Mouse (Mus musculus): Measurements from ENCODE around the gene Ccl24.

The Ccl24 gene

DNA sequence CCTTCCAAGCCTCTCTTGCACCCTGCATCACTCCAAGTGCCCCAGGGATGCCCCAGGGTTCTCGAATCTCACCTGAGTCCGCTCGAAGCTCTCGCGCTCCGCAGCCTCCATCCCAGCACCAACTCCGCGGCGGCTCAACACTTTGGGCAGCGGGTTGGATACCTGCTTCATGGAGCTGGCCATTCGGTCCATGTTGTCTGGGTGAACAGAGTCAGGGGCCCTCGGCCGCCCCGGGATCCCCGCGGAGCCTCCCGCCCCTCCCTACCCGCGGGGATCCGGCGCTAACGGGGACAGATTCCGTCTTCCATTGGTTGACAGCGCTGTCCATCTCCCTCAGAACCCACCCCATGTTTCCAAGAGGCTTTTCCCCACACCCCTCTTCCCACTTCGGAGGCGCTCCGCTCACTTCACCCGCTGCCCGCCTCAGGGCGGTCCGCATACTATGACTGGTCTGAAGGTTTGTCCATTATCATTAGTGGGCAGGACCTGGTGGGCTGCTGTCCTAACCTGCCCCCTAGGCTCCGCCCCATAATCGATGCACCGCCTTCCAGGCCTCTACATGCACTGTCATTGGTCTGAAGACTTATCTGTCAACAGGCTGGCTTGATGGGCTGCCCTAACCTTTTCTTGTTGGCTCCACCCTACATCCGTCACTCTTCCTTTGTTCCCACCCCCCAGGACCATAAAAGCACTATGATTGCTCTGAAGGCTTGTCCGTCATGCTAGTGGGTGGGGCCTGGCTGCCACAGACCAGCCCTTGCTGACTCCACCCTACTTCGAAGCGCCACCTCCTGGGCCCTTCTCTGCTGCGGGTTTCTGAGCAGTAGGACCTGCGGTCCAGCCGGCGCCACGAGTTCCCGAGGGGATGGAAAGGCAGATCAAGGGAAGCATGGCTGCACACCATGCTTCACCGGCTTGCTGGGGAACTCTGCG is 27.7 kb downstream of the Ccl24 start, which contains the start of gene Hip1:
Hip1 (minus strand) TSS at position 256 of the 933 bp plus-strand sequence.
- DNase-seq, result peak; percentile 98

DNA sequence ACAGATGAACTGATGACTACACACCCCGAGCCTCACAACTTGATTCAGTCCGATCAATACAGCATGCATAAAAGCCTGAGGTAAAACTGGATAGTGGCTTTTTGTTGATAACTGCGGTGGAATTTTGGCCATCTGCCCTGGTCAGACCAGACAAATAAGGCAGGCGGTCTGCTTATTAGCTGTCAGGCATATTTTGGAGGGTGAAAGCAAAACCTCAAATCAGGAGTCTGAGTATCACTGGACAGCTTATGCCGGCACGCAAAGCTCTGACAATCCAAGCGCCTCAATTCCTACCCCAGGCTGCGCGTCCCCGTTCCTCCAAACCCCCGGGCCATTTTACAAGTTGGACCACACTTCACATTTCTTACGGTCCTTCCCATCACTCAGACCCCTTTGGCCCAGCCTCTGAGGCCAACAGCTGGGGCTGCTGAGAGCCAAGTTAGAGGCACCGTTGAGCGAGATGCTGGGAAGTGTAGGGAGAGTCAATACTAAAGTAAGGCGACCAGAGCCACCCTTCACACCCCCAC is 28.8 kb downstream of the Ccl24 start:
- peak; percentile 51 for DNase-seq

DNA sequence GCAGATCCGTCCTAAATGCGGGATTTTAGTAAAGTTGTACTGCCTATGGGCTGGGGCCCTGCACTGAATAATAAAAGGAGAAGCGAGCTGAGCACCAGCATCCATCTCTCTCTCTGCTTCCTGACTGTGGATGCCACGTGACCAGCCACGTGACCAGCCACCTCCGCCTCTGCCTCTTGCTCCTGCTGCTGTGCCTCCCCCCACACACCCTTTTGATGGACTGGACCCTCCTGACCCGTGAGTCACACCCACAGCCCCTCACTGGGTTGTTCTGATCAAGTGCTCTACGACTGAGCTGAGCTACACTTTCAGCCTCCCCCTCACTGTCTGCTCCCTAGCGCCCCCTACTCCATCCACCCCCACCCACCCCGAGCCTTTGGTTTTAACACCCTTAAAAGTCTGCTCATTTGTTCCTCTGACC is 35.0 kb downstream of the Ccl24 start:
- DNase-seq, result no peak

DNA sequence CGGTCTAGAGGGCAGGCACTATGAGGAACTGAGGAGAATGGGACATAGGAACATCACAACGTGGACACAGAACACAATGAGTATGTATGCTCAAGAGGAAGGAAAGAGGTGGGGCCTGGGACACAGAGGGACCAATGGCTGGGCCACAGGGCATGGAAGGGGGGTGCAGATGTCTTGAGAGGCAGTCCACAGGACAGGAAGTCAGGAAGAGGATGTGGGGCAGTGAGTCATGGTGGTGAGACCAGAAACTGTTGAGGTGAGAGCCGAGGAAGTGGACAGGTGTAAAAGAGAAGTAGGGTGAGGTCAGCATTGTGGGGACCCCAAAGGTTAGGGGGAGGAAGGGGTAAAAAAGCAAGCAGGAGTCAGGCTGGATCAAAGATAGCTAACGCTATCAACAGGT is 35.5 kb downstream of the Ccl24 start:
- DNase-seq, result no peak

DNA sequence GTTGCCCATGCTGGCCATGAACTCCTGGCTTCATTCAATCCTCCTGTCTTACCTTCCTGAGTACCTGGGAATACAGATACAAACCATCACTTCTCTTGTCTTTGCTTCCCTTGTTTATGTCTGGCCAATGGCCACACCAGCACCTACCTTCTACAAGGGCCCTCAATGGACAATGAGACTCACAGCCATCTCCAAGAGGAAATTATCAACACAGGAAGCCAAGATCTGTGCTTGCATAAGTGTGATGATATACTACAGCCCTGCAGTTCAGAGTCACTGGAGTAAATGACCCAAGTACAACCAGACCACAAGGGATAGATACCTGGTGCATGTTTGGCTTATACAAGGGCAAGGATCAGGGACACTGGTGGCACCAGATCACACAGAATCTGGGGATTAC is 37.0 kb downstream of the Ccl24 start:
- DNase-seq, result no peak

DNA sequence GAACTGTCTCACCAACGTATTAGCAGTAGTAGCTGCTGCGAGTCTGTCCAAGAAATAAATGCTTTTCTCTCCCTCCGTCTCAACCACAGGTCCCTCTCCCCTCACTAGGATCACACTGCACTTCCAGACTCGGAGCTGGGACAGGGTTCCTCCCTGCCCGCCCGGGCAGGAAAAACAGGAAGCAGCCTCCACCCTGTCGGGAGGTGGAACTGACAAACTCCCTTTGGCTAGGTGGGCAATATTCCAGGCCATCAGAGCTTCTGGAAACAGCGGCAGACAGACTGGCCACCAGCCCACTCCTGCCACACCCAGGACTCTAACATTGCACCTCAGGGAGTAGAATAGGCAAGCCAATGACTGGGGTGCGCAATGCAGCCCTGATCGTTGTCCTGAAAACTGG is 39.4 kb downstream of the Ccl24 start:
- peak; percentile 86 for DNase-seq

DNA sequence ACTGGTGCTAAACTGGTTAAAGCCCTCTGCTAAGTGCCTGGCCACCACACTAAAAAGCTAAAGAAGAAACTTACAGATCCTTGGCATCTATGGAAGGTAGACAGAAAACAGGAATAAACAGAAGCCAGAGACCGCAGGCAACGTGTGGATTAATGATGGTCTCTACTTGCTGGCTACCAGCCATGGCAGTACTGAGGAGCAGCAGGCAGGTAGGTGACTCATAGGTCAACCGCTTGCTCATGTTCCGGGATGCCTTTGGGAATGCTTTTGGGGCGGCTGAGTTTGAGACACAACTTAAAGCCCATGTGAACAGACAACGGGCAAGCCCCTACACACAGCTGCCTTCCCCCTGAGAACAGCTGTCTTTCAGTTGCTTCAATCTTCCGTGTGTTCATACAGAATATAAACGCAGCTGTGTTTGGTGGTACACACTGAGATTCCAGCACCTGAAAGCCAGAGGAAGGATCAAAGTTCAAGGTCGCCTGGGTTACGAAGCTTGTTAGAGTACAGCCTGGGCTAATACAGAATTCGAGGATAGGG is 41.5 kb downstream of the Ccl24 start:
- no peak for DNase-seq

DNA sequence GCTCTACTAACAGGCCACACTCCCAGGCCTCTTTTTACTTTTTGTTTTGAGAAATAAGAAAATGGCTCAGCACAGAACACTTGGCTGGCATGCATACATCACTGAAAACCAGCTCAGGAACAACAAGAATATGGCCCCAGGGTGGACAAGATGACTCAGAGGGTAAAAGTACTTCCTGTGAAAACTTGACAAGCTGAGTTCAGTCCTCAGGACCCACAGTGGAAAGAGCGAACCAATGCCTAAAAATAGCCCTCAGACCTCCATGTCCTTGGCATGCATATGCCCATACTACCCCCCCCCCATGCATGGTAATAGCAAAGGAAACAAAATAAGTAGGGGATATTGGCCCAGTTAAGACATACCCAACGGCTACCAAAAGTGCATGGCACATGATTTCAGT is 42.9 kb downstream of the Ccl24 start:
- no peak for DNase-seq

DNA sequence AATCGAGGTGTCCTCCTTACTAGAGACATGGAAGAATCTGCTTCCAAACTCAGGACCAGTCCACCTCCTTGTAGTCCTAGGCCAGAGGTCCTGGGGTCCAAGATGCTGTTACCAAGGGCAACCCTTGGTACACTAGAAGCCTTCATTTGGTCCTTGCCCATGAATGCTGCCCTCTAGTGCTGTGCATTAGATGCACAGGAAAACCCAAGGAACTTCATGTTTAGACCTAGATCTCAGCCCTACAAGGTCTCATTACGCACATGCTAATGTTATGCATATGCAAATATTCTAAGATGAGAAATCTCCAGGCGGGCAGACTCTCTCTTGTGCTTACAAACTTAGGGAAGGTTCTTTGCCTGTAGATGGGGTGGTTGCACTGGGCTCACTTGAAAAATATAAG is 43.5 kb downstream of the Ccl24 start:
- DNase-seq, result no peak

DNA sequence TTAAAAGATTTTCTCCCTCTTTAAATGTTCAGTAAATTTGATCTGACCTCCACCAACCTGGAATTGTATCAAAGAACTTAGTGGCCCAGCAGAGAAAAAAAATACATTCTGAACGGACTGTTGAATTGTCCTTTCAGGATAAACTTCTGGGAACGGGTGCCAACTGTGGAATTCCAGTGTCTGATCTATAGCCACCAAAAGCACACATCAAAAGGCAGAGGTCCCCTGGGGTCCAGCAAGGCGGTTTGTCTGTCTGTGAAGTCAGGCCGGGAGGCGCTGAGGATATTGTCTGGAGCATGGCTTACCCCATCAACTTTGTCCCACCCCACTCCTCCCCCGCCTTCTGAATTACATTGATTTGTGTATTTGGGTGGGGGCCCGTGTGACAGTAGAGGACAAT is 44.9 kb downstream of the Ccl24 start:
- no peak for DNase-seq

DNA sequence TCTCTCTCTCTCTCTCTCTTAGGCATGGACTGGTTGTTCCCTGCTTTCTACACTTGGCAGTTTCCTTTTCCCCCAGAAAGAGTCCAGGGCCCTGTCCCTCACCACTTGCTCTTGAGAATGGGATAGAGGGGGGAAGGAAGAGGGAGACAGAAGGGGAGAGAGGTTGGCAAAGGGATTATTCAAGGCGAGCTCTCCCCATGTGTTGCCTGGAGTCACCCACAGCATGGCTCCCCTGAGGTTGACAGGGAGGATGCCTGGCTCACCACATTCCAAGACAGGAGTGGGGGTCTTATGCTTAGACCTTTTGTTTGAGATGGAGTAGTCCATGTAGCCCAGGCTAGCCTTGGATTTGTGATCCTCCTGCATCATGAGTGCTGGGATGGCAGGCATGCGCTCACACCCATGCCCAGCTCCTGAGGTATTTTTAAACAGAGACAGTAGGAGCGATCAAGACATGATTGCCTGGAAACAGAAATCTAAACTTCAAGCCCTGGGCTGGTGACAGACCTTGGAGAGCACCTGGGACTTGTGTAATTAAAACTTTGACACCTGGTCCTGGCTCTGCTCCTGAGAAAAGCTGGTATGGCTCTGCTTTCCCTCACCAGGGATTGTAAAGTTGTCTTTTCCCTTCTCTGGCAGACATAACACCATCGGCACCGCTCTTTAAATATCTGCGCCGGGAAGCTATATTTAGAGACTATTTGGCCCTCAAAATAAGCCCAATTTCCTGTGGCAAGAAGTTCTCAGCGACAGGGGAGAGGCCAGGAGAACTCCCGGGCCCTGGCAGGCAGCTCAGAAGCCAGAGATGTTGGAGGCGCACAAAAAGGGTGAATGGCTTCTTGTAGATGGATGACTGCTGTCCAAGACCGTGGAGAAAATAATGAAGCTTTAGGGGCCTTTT is 47.9 kb downstream of the Ccl24 start:
- DNase-seq, result peak; percentile 45

DNA sequence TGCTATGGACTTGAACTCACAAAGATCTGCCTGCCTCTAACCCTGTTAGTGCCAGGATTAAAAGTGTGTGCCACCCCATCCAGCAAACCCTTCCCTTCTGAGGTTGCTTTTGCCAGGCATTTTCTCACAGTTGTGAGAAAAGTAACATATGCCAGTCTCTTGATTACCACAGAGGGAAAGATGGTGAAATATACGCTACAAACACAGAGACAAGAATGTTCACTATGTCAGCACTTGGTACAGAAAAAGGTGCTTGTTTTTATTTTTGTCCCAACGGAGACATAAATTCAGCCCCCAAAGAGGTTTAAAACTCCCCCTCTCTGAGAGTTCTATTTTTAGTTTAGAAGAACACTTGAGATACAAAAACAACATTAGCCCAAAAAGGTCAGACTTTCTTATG is 48.8 kb downstream of the Ccl24 start:
- no peak for DNase-seq

DNA sequence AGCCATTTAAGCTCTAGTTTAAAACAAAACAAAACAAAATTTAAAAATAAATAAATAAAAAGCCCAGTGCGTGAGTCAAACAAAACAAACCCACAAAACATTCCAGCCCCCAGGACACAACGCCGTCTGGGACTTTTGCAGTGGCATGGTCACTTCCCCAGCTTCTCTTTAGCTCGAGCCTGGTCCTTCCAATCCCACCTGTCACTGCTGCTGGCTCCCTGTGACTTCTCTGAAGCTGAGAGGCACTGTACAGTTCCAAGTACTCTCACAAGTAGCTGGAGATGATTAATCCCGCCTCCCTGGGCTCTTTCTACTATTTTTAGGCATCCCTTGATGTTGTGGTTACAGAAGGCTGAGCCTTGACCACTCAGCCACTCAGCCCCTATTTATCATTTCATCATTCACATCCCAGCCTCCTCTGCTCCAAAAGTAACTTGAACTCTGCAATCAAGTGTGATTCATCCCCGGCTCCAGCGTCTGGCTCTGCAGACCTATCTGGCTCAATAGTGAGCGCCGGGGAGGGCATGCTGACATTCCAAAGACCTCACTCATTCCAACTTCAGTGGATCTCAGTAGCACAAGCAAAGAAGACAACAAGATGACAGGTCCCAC is 50.6 kb downstream of the Ccl24 start:
- DNase-seq, result peak; percentile 39
